Mouse (Mus musculus) CH12.LX (cell line): ENCODE measurements around the gene Atp8a2. TPM values are rescaled to one million over a fixed set of nuclear protein-coding genes. Genes with fewer than 3 reads are reported as not detected.

ENCODE experiments used
- DNase-seq: peaks from one replicate; pipeline ENCODE4 v3.0.0-alpha.2; 2013; ENCODE audit errors: extremely low read depth
- H3K27ac ChIP-seq: 2 replicates; pipeline ENCODE4 v1.5.1; 2012; ENCODE audit warnings: low read depth, mild to moderate bottlenecking, control low read depth, moderate library complexity; ENCODE audit not compliant: insufficient read depth
- H3K27me3 ChIP-seq: replicated peaks from 2 replicates; pipeline ENCODE3; 2012; ENCODE audit warnings: inconsistent platforms
- H3K36me3 ChIP-seq, 2 experiments: replicated peaks in 1 of 2; 2 replicates each; pipeline versions ENCODE3 to v1.6.1; 2012; ENCODE audit warnings: inconsistent platforms in 1 of 2, low read length in 1 of 2, mild to moderate bottlenecking in 1 of 2, mixed read lengths in 1 of 2, moderate library complexity in 1 of 2; ENCODE audit not compliant: control insufficient read depth in 1 of 2, insufficient read depth in 1 of 2
- H3K4me1 ChIP-seq, 2 experiments: 2 replicates each; pipeline ENCODE4 v1.6.1; 2012; ENCODE audit warnings: inconsistent platforms in 1 of 2, moderate library complexity in 1 of 2; ENCODE audit not compliant: insufficient read depth in 2 of 2, control insufficient read depth in 1 of 2
- H3K4me2 ChIP-seq: 2 replicates; pipeline ENCODE4 v1.6.1; 2012; ENCODE audit warnings: low read depth, mild to moderate bottlenecking, control low read depth; ENCODE audit not compliant: poor library complexity, insufficient read depth, severe bottlenecking
- H3K4me3 ChIP-seq, 3 experiments: fragments of 150-350 bp in 1 of 3; sonication (generic) in 1 of 3; replicated peaks in 1 of 3; 2 replicates each; pipeline versions ENCODE3 to v1.5.1; 2011 to 2012; ENCODE audit warnings: low read depth in 2 of 3, low read length in 2 of 3, mild to moderate bottlenecking in 2 of 3, moderate library complexity in 2 of 3, control low read depth in 1 of 3, improper control_type of control experiment in 1 of 3, inconsistent platforms in 1 of 3, mixed read lengths in 1 of 3; ENCODE audit not compliant: poor library complexity in 1 of 3
- H3K79me2 ChIP-seq: replicated peaks from 2 replicates; pipeline ENCODE4 v1.6.1; 2012; ENCODE audit warnings: mild to moderate bottlenecking, moderate library complexity; ENCODE audit not compliant: control insufficient read depth, poor library complexity, insufficient read depth, severe bottlenecking; ENCODE audit errors: extremely low read depth
- H3K9ac ChIP-seq: 2 replicates; pipeline ENCODE4 v1.6.1; 2012; ENCODE audit warnings: low read depth, mild to moderate bottlenecking, control low read depth, moderate library complexity; ENCODE audit not compliant: insufficient read depth
- H3K9me3 ChIP-seq: replicated peaks from 2 replicates; pipeline ENCODE3; 2012; ENCODE audit warnings: low read length, inconsistent platforms, mixed read lengths
- BHLHE40 ChIP-seq: IDR thresholded peaks from 2 replicates; pipeline ENCODE4 v1.6.1; 2011; ENCODE audit warnings: mild to moderate bottlenecking, low read depth, low read length, improper control_type of control experiment
- CHD2 ChIP-seq: IDR thresholded peaks from 2 replicates; pipeline ENCODE4 v1.6.1; 2011; ENCODE audit warnings: low read length, improper control_type of control experiment
- IRF4 ChIP-seq: IDR thresholded peaks from 2 replicates; pipeline ENCODE4 v1.6.1; 2014; ENCODE audit warnings: low read depth, mild to moderate bottlenecking, inconsistent platforms, low read length, improper control_type of control experiment
- JUND ChIP-seq: conservative IDR thresholded peaks from 2 replicates; pipeline ENCODE4 v1.6.1; 2011; ENCODE audit warnings: low read depth, low read length, improper control_type of control experiment
- MAX ChIP-seq: IDR thresholded peaks from 2 replicates; pipeline ENCODE4 v1.6.1; 2011; ENCODE audit warnings: low read length, improper control_type of control experiment
- MAZ ChIP-seq: IDR thresholded peaks from 2 replicates; pipeline ENCODE4 v1.6.1; 2012; ENCODE audit warnings: low read depth, mild to moderate bottlenecking, inconsistent platforms, low read length, improper control_type of control experiment, moderate library complexity
- MXI1 ChIP-seq: IDR thresholded peaks from 2 replicates; pipeline ENCODE4 v1.6.1; 2011; ENCODE audit warnings: mild to moderate bottlenecking, low read depth, low read length, improper control_type of control experiment
- NELFE ChIP-seq: IDR thresholded peaks from 2 replicates; pipeline ENCODE4 v1.6.1; 2011; ENCODE audit warnings: low read depth, low read length, improper control_type of control experiment
- PAX5 ChIP-seq: IDR thresholded peaks from 2 replicates; pipeline ENCODE4 v1.6.1; 2012; ENCODE audit warnings: low read length, inconsistent platforms, mixed read lengths
- POLR2AphosphoS2 ChIP-seq: IDR thresholded peaks from 2 replicates; pipeline ENCODE4 v1.6.1; 2011; ENCODE audit warnings: low read depth, low read length, improper control_type of control experiment
- RAD21 ChIP-seq: IDR thresholded peaks from 2 replicates; pipeline ENCODE4 v1.6.1; 2011; ENCODE audit warnings: low read depth, mild to moderate bottlenecking, low read length, improper control_type of control experiment, moderate library complexity
- RCOR1 ChIP-seq: conservative IDR thresholded peaks from 2 replicates; pipeline ENCODE4 v1.6.1; 2012; ENCODE audit warnings: low read depth, mild to moderate bottlenecking, inconsistent platforms, low read length, improper control_type of control experiment
- TCF12 ChIP-seq: IDR thresholded peaks from 2 replicates; pipeline ENCODE4 v1.6.1; 2014; ENCODE audit warnings: low read depth, mild to moderate bottlenecking, inconsistent platforms, low read length, improper control_type of control experiment
- USF2 ChIP-seq: conservative IDR thresholded peaks from 2 replicates; pipeline ENCODE4 v1.6.1; 2011; ENCODE audit warnings: low read depth, low read length, improper control_type of control experiment
- ZKSCAN1 ChIP-seq: IDR thresholded peaks from 2 replicates; pipeline ENCODE4 v1.6.1; 2012; ENCODE audit warnings: low read depth, inconsistent platforms, low read length, improper control_type of control experiment, borderline replicate concordance
- ZMIZ1 ChIP-seq: IDR thresholded peaks from 2 replicates; pipeline ENCODE4 v1.6.1; 2012; ENCODE audit warnings: low read depth, mild to moderate bottlenecking, inconsistent platforms, low read length, improper control_type of control experiment
- dilution Hi-C: fragments of 300-500 bp; cut with MboI; formaldehyde crosslinking; loops from 2 replicates; pipeline ENCODE4 v1.14.3; 2020; ENCODE audit warnings: low sequenced_read_pairs; ENCODE audit not compliant: extremely low pct_unique_long_range_greater_than_20kb, extremely low pct_ligation_motif_present
- in situ Hi-C: fragments of 300-500 bp; cut with MboI; formaldehyde crosslinking; loops from 3 replicates; pipeline ENCODE4 v1.14.3; 2019; ENCODE audit warnings: low sequenced_read_pairs, low pct_ligation_motif_present, low pct_unique_long_range_greater_than_20kb, mixed read lengths
- polyA plus RNA-seq: library from polyadenylated mRNA; unstranded; fragments of >175 nt; gene quantifications from 2 replicates; pipeline ENCODE4 v1.2.1, GENCODE M21; 2012; ENCODE audit warnings: low read depth; ENCODE audit not compliant: insufficient read length
- total RNA-seq, 2 experiments: library from RNA; depleted of rRNA; stranded (reverse); fragments of 300-350 nt in 1 of 2; fragments of >200 nt in 1 of 2; gene quantifications; 2 replicates each; pipeline ENCODE4 v1.2.3; 2012 to 2014

The Atp8a2 gene
- total and polyA plus RNA-seq, 3 experiments, result 0.15 to 0.29 (median 0.21) TPM

- Histone ChIP-seq H3K36me3 (no peaks in the 10 kb centered on the region), H3K27me3 (no peaks in the 10 kb centered on the region)
Measured at GRCm38 (mm10) chr14:59780391-59780790, 416.6 kb downstream of the Atp8a2 start.

GRCm38 (mm10) chr14:59762227-59762626 lies 434.8 kb downstream of the Atp8a2 start:
- peaks cover 0 to 25% of the 10 kb centered on the region in 2 experiments; a peak in 2 of 4 replicates for H3K4me1 ChIP-seq
- no peaks in the 10 kb centered on the region for H3K27me3 ChIP-seq
- no peak for DNase-seq
- dilution Hi-C loops (no loop called here), in situ Hi-C loops (no loop called here)
- H3K4me3 ChIP-seq, result no peak overlapping the region
- H3K79me2 ChIP-seq, result no peaks in the 10 kb centered on the region
- H3K9ac ChIP-seq, result no peak overlapping the region
- TF ChIP-seq ZKSCAN1 (no peak), ZMIZ1 (no peak), IRF4 (0 out of 2 replicates have a peak, but pooled peaks have one; percentile 11)
- TF ChIP-seq, all 38 proteins: peak for 1
- Histone ChIP-seq H3K36me3 (no peaks in the 10 kb centered on the region), H3K27ac (no peak overlapping the region), H3K4me2 (peak overlapping the region; percentile 33; the same call in 1 of the 2 replicates), H3K9me3 (no peaks in the 10 kb centered on the region)

More at GRCm38 (mm10) chr14:59780391-59780790, 416.6 kb downstream of the Atp8a2 start:
- Histone ChIP-seq H3K4me3 (no peak overlapping the region), H3K9ac (no peak overlapping the region), H3K27ac (no peak overlapping the region), H3K9me3 (peaks cover 3% of the 10 kb centered on the region), H3K79me2 (no peaks in the 10 kb centered on the region), H3K4me1 (no peaks in the 10 kb centered on the region), H3K4me2 (no peak overlapping the region)
- dilution Hi-C loops, result no loop called here
- no peak for DNase-seq
- in situ Hi-C loops, result no loop called here
- TF ChIP-seq USF2 (no peak), ZKSCAN1 (no peak), IRF4 (no peak), BHLHE40 (no peak), NELFE (no peak), JUND (no peak), TCF12 (no peak), MAZ (no peak), RAD21 (no peak), RCOR1 (no peak), CHD2 (no peak), MAX (no peak), PAX5 (no peak), POLR2AphosphoS2 (no peak), MXI1 (no peak)
